14 mouse cellular contexts compared by ENCODE assay signal in the genomic region with DNA sequence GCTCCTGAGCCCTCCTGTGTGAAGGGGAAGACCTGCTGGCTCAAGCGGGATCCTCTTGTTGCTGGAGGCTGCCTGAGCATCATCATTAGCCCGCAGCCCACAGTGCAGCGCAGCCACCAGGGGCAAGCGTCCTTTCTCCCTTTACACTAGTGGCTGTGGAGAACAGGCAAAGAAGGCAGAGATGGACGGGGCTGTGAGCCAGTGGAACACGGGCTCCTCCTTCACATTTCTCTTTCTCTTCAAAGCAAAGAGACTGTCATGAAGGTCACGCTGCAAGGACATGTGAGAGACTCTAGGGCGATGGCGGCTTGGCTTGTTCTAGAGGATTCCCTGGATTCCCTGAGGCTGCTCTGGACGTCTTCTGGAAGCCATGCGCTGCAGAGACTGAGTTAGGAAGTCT.
"Had no signal": no experiment of that assay in that cellular context is flagged by ENCODE, and none has a peak within 500 bp of the region (broad histone marks: within the 10 kb centered on the region; RNA-seq: fewer than 3 reads in every experiment).

No protein-coding gene starts in this region.

- ATAC-seq: midbrain, embryonic 16.5 days had no signal

- H3K9ac ChIP-seq: limb, embryonic 13.5 days; liver, embryonic 14.5 days; midbrain, embryonic 12.5 days; stomach, embryonic 15.5 days had no signal

- H3K4me1 ChIP-seq: limb, embryonic 13.5 days; midbrain, embryonic 12.5 days; stomach, embryonic 15.5 days had no signal

- H3K27ac ChIP-seq: limb, embryonic 13.5 days; liver, embryonic 14.5 days; midbrain, embryonic 12.5 days; stomach, embryonic 15.5 days had no signal

- H3K4me3 ChIP-seq: limb, embryonic 13.5 days; midbrain, embryonic 12.5 days; stomach, embryonic 15.5 days had no signal

- DNase-seq: kidney, adult 18-20 months; kidney, postnatal 10 days; left cerebral cortex, postnatal 4 days; lung, adult 18-20 months; retina, postnatal 1 day; right cerebral cortex, postnatal 4 days; spleen, adult 18-20 months; thymus, adult 18-20 months; thymus, postnatal 25 days had no signal

- H3K27me3 ChIP-seq: limb, embryonic 13.5 days; midbrain, embryonic 12.5 days; stomach, embryonic 15.5 days had no signal

- H3K9me3 ChIP-seq: limb, embryonic 13.5 days; midbrain, embryonic 12.5 days; stomach, embryonic 15.5 days had no signal

- H3K4me2 ChIP-seq: limb, embryonic 13.5 days; midbrain, embryonic 12.5 days; stomach, embryonic 15.5 days had no signal
